Mouse (Mus musculus) lung, postnatal 36 days (tissue): Measurements from ENCODE around the gene Prkcq.

ENCODE experiments used
- DNase-seq: peaks from one replicate; pipeline ENCODE4 v3.0.0; 2022; ENCODE audit warnings: mixed read lengths

The Prkcq gene

DNA sequence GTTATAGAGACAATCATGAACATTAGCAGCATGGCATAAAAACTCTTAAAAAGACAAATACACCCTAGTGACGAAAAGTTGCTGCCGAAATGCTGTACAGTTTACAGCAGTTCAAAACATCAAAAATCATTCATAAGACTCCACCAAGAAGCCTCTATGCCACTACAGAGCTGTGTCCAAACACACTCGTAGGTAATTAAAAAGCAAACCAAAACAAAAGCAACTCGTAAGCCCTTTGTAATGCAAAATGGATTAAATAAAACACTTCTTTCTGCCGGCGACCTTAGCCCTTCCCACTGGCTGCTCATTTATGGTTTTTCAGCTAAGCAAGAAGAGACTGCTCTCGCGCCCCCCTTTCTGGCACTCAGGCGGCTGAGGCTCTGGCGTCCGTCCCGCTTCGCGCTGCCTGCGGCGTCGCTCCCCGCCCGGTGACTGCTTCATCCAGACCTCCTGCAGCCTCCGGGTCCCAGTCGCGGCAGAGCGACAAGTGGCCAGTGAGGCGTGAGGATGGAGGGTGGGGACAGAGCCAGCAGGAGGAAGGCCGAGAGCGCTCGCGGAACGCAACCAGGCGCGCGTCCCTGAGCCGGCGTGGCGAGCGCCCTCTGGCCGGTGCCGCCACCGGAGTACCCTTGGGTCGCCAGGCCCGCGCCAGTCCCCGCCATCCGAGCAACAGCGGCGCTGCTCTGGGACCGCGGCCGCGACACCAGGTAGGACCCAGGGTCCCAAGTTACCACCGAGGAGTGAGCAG is at the start of gene Prkcq:
Gene Prkcq (plus strand): TSS at position 355 of the 748 bp plus-strand sequence.
- DNase-seq, result peak; percentile 51

DNA sequence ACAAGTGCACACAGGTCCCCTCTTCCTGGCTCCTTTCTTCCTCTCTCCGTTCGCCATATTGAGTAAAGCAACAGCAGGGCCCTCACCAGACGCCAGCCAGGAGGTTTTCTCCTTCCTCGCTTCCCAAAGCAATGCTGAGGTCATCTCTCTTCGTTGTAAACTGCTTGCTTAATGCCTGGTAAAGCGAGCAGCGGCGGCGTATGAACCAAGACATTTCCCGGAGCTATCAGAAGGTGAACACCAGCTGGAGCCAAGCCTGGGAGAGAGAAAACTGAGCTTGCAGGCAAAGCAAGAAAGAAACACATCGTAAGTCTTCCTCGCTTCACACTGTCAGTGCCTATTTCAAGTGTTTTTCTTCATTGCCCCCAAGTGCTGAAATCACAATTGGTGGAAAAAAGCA is 41.0 kb upstream of the Prkcq start:
- no peak for DNase-seq

DNA sequence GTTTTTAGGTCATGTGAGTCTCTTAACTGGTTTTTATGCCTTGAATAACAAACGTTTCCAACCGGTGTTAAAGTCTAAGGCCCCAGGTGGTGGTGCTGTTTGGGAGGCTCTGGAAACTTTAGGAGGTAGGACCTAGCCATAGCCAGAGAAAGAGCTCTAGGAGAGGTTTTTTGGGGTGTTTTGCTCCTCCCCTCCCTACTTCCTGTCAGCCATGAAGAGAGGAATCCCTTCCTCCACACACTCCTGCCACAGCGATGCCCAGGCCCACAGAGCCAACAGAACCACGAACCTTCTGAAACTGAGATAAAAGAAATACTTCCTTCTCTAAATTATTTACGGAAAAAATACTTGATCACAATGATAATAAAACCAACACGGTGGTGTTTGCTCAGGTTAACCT is 36.2 kb upstream of the Prkcq start:
- no peak for DNase-seq

DNA sequence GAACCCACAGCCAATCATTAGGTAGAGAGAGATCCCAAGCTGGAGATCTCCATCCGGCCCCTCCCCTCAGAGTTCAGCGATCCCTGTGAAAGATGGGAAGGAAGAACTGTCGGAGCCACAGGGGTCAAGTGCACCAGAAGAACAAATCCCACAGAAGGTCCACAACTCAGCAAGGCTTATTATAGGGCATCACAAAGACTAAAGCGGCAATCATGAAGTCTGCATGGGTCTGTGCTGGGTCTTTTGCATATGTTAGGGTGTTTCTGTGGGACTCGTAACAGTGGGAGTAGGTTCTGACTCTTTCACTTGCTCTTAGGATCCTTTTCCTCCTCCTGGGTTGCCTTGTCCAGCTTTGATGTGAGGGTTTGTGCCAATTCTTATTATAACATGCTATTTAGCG is 33.8 kb upstream of the Prkcq start:
- no peak for DNase-seq

DNA sequence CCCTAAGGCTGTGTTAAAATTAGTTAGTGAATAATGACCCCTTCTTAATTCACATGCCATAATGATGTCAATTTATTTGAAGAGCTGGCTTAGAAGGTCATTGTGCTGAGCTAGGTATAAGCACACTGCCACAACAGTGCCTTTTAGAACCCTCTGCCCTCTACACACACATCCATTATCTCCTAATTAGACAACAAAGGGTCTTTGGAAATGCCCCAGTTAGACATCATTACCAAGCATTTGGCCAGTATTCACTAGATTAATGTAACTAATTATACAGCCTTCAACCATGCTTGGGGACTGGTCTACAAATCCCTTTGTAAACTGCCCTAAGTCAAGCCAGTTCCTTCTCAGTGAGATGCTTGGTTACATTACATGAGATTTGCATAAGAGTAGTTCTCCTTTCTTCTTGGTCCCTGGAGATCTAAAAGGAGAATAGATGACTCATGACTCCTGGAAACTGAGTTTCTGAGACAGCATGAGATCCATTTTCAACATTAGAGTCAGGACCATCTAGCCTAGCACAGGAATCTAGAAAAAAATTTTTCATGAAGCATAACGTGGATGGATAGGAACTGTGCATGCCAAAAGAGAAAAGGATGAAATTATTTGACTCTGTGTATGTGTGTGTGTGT is 32.3 kb upstream of the Prkcq start:
- no peak for DNase-seq

DNA sequence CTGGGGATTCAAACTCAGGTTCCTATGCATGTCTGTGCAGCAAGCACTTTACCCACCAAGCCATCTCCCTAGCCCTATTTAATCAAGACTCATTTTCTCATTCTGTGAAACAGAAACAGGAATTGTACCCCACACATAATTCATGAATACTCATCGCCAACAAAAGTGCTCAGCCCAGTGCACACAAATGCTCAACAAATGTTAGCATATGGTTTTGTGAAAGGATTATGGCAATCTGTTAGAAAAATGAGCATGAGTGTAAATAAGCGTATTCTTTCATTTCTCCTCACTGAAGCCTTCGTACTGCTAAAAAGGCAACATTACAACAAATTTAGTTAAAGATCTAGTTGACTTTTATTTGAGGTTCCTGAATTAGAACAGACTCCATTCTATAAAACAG is 31.5 kb upstream of the Prkcq start:
- no peak for DNase-seq

DNA sequence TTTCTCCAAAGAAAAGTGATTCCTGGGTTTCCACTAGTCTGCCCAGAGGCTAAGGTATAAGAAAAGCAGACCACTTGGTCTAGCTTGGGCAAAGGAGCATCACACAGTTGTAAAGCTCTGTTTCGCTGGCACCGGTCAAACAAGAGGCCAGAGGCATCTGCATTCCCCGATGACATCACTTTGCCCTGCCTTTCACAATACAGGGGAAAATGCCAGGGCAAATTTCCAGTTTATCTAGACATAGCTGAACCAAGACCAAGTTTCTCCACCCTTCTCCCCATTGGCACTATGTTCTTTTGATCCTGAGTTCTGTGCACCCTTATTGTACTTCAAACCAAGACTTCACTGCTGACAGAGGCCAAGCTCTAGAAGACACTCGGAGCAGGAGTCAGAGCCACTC is 22.8 kb upstream of the Prkcq start:
- DNase-seq, result no peak

DNA sequence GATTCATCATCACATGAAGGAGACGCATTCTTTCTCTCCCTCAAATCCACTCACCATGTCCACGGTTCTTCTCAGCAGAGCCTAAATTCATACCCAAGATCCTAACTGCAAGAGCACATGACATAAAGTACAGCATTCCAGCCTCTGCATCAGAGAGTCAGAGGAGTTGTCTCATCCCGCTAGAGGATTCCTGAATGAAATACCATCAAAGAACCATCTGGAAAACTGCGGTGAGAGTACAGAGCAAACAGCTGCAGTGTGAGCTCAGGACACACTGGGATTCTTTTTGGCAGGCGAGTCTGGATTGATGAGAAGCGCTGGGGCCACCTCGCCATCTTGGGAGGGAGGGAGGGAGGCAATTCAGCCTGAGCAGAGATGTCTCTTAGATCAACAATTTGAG is 20.9 kb upstream of the Prkcq start:
- no peak for DNase-seq

DNA sequence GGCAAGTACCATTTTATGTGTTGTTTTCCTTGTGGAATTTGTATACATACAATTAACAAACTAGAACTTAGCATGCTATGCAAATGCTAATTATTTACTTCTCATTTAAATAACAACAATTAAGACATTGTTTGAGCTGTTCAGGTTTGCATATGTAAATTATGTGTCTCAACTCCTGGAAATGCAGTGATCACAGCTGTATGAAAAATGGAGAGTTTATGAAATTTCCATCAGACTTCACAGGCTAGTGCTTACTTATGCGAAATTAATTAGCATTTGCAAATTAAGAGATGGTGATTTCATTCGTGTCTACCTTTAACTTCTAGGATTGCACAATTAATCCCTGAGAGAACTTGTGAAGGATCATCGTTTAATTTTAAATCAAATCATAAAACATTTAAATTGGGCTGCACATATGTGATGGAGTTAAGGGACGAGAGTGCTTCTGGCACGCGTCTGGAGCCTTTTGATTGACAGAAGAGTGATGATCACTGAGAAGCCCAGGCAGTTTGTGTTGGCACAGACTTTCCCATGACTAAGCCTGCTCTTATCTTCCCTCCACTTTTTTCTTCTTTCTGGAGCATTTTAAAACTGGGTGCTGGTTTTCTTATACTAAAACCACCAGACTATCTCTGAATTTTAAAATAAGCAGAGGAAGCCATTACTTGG is 20.1 kb upstream of the Prkcq start:
- no peak for DNase-seq

DNA sequence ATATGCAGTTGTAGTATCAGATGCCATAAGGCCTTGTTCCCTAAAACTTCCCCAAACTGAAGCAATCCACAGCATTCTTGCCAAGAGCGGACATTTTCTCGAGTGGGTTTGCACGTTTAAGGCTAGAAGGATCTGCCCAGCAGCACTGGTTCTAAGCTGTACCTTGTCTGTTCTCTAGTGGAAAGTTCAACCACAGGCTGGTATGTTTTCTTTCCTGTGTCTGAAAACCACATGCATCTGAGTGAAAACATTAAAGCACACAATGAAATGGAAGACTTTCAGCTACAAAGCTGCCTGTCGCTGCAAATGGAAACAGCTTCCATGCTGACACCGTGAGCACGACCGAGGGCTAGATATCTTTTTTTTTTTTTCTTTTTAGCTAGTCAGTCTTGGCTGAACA is 12.3 kb upstream of the Prkcq start:
- DNase-seq, result no peak

DNA sequence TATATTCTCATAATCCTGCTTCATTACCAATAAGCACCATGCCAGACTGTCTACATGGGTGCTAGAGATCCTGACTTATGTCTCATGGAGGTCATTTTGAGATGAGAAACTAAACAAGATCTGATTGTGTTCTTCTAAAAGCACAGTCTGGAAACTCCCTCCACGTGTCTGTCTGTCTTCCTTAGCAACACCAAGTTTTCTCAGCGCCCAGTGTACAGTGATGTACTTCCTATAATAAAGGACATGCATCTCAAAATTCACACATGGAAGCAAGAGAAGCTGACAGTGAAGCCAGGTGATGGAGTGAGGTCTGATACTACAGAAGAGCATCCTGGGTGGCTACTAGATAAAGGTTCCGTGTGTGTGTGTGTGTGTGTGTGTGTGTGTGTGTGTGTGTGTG is 11.2 kb upstream of the Prkcq start:
- DNase-seq, result no peak

DNA sequence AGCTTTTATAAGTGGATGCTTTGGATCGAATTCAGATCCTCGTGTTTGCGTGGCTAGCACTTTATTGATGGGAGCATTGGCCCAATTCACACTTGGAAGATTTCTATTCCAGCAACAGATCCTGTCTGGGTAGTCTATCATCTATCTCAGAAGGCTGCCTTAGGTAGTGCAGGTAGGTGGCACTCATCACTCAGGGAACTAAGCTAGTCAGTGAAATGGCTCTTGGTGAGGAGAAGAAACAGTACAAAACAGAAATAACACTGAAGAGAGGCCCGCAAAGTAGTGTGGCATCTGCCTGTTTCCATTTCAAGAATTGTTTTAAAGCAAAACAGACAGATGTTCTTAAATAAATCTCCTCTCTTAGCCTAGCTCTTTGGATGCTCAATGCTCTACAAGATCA is 10.6 kb upstream of the Prkcq start:
- no peak for DNase-seq

DNA sequence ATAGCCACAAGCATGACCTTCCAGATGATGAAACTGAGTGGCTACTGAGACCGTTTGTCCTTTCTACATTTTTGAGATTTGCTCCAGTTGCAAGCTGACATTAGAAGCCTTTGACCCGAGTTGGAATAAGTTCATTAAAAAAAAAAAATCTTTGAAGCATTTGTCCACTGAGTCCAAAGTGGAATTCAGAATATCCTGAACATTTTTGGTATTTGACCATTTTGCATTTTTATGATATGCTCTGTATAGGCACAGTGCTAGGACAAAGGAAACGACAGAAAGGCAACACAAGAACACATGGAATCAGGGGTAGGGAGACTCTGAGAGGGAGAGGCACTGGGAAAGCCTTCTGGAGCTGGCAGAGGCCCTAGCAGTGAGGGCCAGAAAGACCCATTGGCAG is 9.2 kb upstream of the Prkcq start:
- DNase-seq, result no peak

DNA sequence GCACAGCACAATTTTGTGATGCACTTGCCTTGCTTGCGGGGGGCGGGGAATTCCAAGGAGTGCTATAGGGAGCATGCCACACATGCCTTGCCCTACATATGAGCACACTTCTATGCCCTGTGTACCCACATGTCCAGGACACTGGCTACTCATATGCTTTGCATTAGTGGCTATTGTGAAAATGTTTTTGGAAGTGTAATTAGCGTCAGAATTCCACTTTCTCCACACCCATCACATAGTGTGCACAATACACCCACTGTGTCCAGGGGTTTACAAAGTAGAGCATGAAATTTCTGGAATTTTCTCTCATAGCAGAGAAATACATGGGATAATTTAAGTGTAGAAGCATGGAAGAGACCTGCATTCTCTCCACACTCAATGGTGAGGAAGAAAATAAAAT is 7.7 kb upstream of the Prkcq start:
- DNase-seq, result no peak

DNA sequence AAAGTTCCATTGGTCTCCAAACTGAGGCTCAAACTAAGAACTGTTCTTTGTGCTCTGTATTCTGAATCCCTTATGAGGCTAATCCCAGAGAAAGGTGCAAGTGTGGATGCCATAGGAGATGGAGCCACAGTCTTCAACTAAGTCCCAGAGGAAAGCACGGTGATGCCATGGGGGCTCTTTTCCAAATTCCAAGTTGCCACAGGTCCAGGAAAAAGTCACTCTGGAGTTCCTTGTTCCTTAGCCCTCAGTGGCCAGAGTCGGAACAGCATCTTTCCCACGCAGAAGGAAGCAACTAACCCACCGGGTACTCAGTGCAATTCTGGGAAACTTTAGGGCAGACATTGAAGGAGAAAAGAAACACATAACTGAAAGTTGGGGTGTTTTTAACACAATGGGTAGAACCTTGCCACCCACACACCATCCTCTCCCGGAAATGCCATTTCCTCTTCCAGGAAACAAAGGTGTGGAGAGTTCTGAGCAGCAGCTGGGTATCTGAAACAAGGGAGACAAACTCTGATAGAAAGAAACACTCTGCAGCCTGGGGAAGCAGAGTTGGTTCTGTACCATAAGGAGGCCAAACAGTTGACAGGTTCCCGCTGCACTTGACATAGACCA is 2.1 kb upstream of the Prkcq start:
- no peak for DNase-seq

DNA sequence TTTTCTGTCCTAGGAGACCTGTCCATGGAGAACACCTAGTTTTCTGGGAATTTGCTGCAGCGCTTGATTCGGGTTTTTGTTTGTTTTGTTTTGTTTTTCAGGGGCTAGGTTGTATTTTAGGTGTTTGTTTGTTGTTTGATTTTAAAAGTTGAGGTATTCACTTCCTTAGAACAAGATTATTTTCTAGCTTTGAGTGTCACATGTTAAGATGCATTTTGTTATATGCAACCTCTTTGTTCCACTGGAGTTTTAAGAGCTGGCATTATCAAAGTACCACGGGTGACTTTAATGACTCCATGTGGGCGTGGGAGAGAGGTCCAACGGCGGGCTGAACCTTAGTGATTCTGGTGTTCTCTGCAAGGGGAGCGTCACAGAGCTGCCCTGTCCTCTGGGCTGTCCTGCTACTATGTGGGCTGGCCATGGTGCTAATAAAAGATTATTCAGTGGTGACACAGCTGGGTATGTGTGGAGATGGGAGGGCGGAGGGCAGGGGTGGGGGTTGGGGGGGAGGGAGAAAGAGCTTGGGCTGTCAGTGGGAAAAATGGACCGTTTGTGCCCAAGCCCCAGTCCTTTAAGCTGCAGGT is 1.0 kb downstream of the Prkcq start:
- no peak for DNase-seq

DNA sequence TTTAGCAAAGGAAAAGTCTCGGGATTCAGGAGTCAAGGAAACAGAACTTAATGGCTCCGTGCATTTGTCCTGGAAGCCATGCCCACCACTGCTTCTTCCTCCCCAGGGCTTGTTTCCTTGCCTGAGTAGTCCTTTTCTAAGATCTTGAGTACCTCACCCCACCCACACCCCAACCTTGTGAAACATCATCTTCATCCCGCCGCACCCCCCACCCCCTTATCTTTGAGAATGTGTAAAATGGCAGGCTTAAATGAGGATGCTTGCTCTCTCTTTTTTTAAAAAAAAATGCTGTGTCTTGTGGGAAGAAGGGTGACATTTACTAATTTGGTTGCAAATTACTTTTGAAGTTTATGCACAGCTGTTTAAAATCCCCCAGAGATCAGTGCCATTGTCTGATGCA is 1.6 kb downstream of the Prkcq start:
- DNase-seq, result no peak

DNA sequence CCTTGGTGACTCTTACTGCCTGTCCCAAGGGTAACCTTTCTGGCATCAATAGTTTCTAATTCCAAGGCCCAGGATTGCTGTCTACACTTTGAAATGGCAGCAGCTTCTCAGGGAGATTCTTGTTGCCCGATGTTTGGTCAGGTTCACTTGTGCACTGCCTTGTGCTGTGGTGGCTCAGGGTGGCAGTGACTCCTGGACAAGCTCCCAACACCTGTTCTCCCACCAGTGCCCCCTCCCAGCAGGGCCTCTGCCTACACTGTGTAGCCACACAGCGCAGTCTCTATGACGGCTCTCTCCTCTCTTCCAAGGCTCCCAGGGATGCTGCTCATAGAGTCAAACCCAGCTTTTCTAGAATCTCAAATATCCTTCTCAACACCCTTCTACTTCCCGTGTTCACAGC is 2.2 kb downstream of the Prkcq start:
- DNase-seq, result no peak

DNA sequence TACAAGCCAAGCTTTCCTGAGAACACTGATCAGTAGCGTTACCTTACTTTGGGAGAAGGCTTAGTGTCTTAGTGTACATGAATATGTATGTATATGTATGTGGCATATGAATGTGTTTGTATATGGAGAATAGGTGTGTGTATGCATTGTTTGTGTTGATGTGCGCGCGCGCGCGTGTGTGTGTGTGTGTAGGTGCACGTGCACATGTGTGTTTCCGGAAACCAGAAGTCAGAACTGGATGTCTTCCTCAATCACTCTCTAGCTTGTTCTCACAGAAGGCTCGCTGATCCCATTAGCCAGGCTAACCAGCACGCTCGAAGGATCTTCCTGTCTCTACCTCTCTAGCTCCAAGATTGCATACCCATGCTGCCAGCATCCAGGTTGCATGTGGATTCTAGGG is 6.0 kb downstream of the Prkcq start:
- DNase-seq, result no peak

DNA sequence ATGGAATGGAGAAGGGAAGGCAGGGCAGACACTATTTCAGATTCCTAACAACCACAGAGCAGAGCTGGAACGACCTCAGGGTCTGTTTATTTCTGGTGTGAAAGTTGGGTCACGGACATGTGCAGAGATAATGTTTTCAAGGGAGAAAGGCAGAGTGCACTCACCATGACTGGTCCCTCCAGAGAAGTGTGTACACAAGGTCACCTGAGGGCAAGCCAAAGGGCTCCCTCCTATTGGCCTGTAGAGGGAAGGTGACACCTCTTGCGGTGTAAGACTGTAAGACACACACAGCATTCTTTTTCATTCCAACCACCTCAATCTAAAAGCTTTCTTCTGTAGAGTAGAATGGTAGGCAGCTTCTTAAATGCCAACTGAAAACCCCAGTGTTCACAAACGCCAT is 9.6 kb downstream of the Prkcq start:
- no peak for DNase-seq

DNA sequence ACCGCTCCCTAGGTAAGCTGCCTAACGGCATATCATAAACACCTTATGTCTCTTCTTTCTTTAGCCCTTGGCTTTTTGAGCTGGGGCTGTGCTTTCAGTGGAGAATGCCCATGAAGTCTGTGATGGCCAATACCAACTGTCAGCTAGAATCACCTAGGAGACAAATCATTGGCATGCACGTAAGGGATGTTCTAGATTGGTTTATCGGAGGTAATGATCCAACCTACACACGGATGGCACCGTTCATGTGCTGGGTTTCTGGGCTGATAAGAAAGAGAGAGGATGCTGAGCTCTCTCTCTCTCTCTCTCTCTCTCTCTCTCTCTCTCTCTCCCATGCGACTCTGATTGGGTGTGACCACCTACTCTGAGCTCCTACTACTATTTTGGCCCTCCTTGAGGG is 10.2 kb downstream of the Prkcq start:
- DNase-seq, result no peak

DNA sequence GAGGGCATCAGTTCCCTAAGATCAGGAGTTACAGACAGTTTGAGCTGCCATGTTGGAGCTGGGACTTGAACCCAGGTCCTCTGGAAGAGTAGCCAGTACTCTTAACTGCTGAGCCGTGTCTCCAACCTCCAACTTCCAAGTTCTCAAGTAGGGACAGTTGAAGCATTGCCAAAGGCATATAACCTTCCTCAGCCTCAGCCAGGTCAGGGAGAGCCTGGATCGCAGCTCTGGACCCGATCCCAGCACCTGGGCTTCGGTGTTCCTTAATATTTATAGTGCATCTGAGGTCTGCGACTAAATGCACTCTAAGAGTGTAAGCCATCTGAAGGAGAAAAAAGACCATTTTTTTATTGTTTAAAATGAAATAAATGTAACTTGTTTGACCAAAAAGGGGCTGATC is 12.1 kb downstream of the Prkcq start:
- no peak for DNase-seq

DNA sequence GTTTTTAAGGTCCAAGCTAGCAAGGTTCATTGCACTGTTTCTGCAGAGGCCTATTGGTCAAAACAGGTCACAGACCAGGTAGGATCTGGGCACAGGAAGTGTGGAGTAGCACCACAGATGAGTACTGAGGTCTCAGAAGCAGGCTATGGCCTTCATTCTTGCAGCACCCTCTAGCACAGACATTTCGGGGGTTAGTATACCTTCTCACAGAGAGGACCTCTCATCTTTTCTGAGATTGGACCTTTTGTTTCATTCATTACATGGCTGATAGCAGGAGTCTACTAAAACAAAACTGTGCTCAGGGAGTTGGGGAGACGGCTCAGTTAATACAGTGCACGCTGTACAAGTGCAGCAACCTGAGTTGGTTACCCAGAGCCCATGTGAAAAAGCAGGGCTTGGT is 14.7 kb downstream of the Prkcq start:
- no peak for DNase-seq

DNA sequence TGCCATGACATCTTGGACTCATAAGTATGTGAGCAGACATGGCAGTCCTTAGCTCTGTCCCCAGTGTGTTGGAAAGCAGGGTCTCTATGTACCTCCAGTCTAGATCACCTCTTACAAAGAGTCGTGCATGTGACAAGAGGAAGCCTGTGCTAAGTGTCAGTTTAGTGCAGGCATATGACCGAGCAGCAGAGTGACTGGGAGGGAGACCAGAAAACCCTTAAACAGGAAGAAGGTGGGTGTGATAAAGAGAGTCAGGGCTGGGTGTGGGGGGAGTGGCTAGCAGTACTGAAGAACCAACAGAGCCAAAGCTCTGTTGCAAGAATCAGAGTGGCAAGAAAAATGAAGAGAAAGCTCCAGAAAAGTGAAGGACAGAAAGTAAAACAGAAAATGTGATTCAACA is 15.3 kb downstream of the Prkcq start:
- peak; percentile 55 for DNase-seq
